Mouse (Mus musculus) liver, adult 2 months (tissue): ENCODE results near the gene Rhox4d. TPM values are rescaled to one million over a fixed set of nuclear protein-coding genes. Genes with fewer than 3 reads are reported as not detected.
"Not testable (repeated sequence)": the region's sequence is repeated elsewhere in the genome, so short reads cannot be mapped to it uniquely, and the experiment has no call there.

Source experiments
- DNase-seq: peaks from one replicate; pipeline ENCODE4 v3.0.0-alpha.2; 2011; ENCODE audit warnings: low read depth, low spot score; ENCODE audit errors: extremely low read depth
- H3K27ac ChIP-seq: fragments of 200-500 bp; replicated peaks from 2 replicates; pipeline ENCODE4 v1.5.1; 2012; ENCODE audit warnings: low read depth, mild to moderate bottlenecking, control low read depth, inconsistent platforms, low read length; ENCODE audit not compliant: insufficient read depth
- H3K27me3 ChIP-seq: fragments of 200-500 bp; 2 replicates; pipeline ENCODE4 v1.6.1; 2012; ENCODE audit warnings: mild to moderate bottlenecking, moderate library complexity, low read length, inconsistent platforms; ENCODE audit not compliant: control insufficient read depth, insufficient read depth
- H3K36me3 ChIP-seq: fragments of 200-500 bp; 2 replicates; pipeline ENCODE4 v1.6.1; 2012; ENCODE audit warnings: low read length, inconsistent platforms; ENCODE audit not compliant: control insufficient read depth, insufficient read depth
- H3K4me1 ChIP-seq: fragments of 200-500 bp; 2 replicates; pipeline ENCODE4 v1.6.1; 2011; ENCODE audit warnings: low read length; ENCODE audit not compliant: control insufficient read depth, insufficient read depth
- H3K4me3 ChIP-seq: fragments of 200-500 bp; 2 replicates; pipeline ENCODE4 v1.5.1; 2011; ENCODE audit warnings: low read depth, mild to moderate bottlenecking, control low read depth, low read length, moderate library complexity; ENCODE audit not compliant: insufficient read depth
- H3K79me2 ChIP-seq: fragments of 200-500 bp; 2 replicates; pipeline ENCODE4 v1.6.1; 2012; ENCODE audit warnings: inconsistent platforms, mild to moderate bottlenecking, low read length, moderate library complexity; ENCODE audit not compliant: control insufficient read depth, insufficient read depth
- H3K9ac ChIP-seq: fragments of 200-500 bp; 2 replicates; pipeline ENCODE4 v1.6.1; 2012; ENCODE audit warnings: low read depth, mild to moderate bottlenecking, control low read depth, inconsistent platforms, low read length
- whole genome bisulfite sequencing: fragments of 180-500 bp; shearing (Covaris S2); methylation state at CpG from one replicate; pipeline ENCODE4 v1.1.7; 2018; 5-methylcytosine and 5-hydroxymethylcytosine counted together
- polyA plus RNA-seq: library from polyadenylated mRNA; depleted of rRNA; stranded (reverse); fragments of >200 nt; gene quantifications from 2 replicates; pipeline ENCODE4 v1.2.3, GENCODE M21; 2012; rRNA removed
- total RNA-seq: library from RNA; depleted of rRNA; stranded (reverse); fragments of >200 nt; gene quantifications from 2 replicates; pipeline ENCODE4 v1.2.3, GENCODE M21; 2014; rRNA removed

Gene Rhox4d
- total RNA-seq (not detected in 2 replicates), polyA plus RNA-seq (not detected in 2 replicates)

GRCm38 (mm10) chrX:37514059-37514458 lies at the start of gene Rhox4d:
Rhox4d (plus strand) TSS chrX:37514359.
- not testable (repeated sequence) for H3K27me3 ChIP-seq

GRCm38 (mm10) chrX:37480037-37480436 lies 34.1 kb upstream of the Rhox4d start, which contains the start of gene Rhox4c:
Rhox4c (plus strand) TSS chrX:37480337.
- not testable (repeated sequence) for H3K4me3 ChIP-seq, H3K4me1 ChIP-seq, H3K27ac ChIP-seq, H3K79me2 ChIP-seq, H3K36me3 ChIP-seq, DNase-seq, H3K9ac ChIP-seq, H3K27me3 ChIP-seq
- 92% methylated on average over 14 of the region's 14 CpGs for WGBS

More at GRCm38 (mm10) chrX:37514059-37514458, at the start of gene Rhox4d:
- H3K4me1 ChIP-seq, H3K36me3 ChIP-seq, H3K79me2 ChIP-seq, DNase-seq, H3K9ac ChIP-seq, H3K27ac ChIP-seq, H3K4me3 ChIP-seq: not testable (repeated sequence)
- 94% methylated on average over 11 of the region's 18 CpGs for WGBS

GRCm38 (mm10) chrX:37530152-37530551 lies 16.0 kb downstream of the Rhox4d start, which contains the start of gene Rhox2e:
Rhox2e (plus strand) TSS chrX:37530452.
- H3K79me2 ChIP-seq, H3K4me1 ChIP-seq, H3K9ac ChIP-seq, H3K27ac ChIP-seq, H3K27me3 ChIP-seq, DNase-seq, H3K36me3 ChIP-seq, H3K4me3 ChIP-seq: not testable (repeated sequence)
- WGBS = 86% methylated on average over 2 of the region's 8 CpGs

- H3K4me3 ChIP-seq, H3K27me3 ChIP-seq, H3K9ac ChIP-seq, H3K36me3 ChIP-seq, H3K79me2 ChIP-seq, DNase-seq, H3K4me1 ChIP-seq, H3K27ac ChIP-seq: not testable (repeated sequence)
- WGBS = no CpG with 5 or more reads among the region's 4 CpGs
Observed at GRCm38 (mm10) chrX:37541719-37542118, 27.6 kb downstream of the Rhox4d start, which contains the start of gene Rhox3e. Rhox3e (plus strand) TSS chrX:37542019.

GRCm38 (mm10) chrX:37557112-37557511 lies 43.0 kb downstream of the Rhox4d start, which contains the start of gene Rhox4e:
Rhox4e (plus strand) TSS chrX:37557412.
- not testable (repeated sequence) for H3K4me1 ChIP-seq, H3K9ac ChIP-seq, H3K27me3 ChIP-seq, H3K36me3 ChIP-seq, DNase-seq, H3K4me3 ChIP-seq, H3K27ac ChIP-seq, H3K79me2 ChIP-seq
- 94% methylated on average over 10 of the region's 18 CpGs for WGBS

Other genes starting within 250 kb of the Rhox4d start
- not detected in 2 replicates for gene Rhox4a, start 249.0 kb upstream of the Rhox4d start, total RNA-seq
- gene Rhox4a, start 249.0 kb upstream of the Rhox4d start, polyA plus RNA-seq = not detected in 2 replicates
- gene Rhox3a2, start 134.3 kb upstream of the Rhox4d start, total RNA-seq = not detected in 2 replicates
- not detected in 2 replicates for gene Rhox3a2, start 134.3 kb upstream of the Rhox4d start, polyA plus RNA-seq
- gene Rhox4a2, start 123.5 kb upstream of the Rhox4d start, total RNA-seq = not detected in 2 replicates
- gene Rhox4a2, start 123.5 kb upstream of the Rhox4d start, polyA plus RNA-seq = not detected in 2 replicates
- not detected in 2 replicates for gene Rhox2b, start 102.3 kb upstream of the Rhox4d start, total RNA-seq
- not detected in 2 replicates for gene Rhox2b, start 102.3 kb upstream of the Rhox4d start, polyA plus RNA-seq
- gene Rhox4b, start 81.9 kb upstream of the Rhox4d start, total RNA-seq = not detected in 2 replicates
- gene Rhox4b, start 81.9 kb upstream of the Rhox4d start, polyA plus RNA-seq = not detected in 2 replicates
- not detected in 2 replicates for gene Rhox2c, start 60.7 kb upstream of the Rhox4d start, total RNA-seq
- gene Rhox2c, start 60.7 kb upstream of the Rhox4d start, polyA plus RNA-seq = not detected in 2 replicates
- gene Rhox3c, start 55.8 kb upstream of the Rhox4d start, total RNA-seq = not detected in 2 replicates
- not detected in 2 replicates for gene Rhox3c, start 55.8 kb upstream of the Rhox4d start, polyA plus RNA-seq
- not detected in 2 replicates for gene Rhox4c, start 34.0 kb upstream of the Rhox4d start, total RNA-seq
- gene Rhox4c, start 34.0 kb upstream of the Rhox4d start, polyA plus RNA-seq = not detected in 2 replicates
- not detected in 2 replicates for gene Rhox2d, start 20.9 kb upstream of the Rhox4d start, total RNA-seq
- gene Rhox2d, start 20.9 kb upstream of the Rhox4d start, polyA plus RNA-seq = not detected in 2 replicates
- gene Rhox2e, start 16.1 kb downstream of the Rhox4d start, total RNA-seq = not detected in 2 replicates
- gene Rhox2e, start 16.1 kb downstream of the Rhox4d start, polyA plus RNA-seq = not detected in 2 replicates
- gene Rhox3e, start 27.7 kb downstream of the Rhox4d start, total RNA-seq = not detected in 2 replicates
- gene Rhox3e, start 27.7 kb downstream of the Rhox4d start, polyA plus RNA-seq = not detected in 2 replicates
- not detected in 2 replicates for gene Rhox4e, start 43.1 kb downstream of the Rhox4d start, total RNA-seq
- not detected in 2 replicates for gene Rhox4e, start 43.1 kb downstream of the Rhox4d start, polyA plus RNA-seq
- gene Rhox2f, start 57.0 kb downstream of the Rhox4d start, total RNA-seq = not detected in 2 replicates
- not detected in 2 replicates for gene Rhox2f, start 57.0 kb downstream of the Rhox4d start, polyA plus RNA-seq
- gene Rhox3f, start 66.6 kb downstream of the Rhox4d start, total RNA-seq = not detected in 2 replicates
- not detected in 2 replicates for gene Rhox3f, start 66.6 kb downstream of the Rhox4d start, polyA plus RNA-seq
- gene Rhox4f, start 93.3 kb downstream of the Rhox4d start, total RNA-seq = not detected in 2 replicates
- not detected in 2 replicates for gene Rhox4f, start 93.3 kb downstream of the Rhox4d start, polyA plus RNA-seq
- gene Rhox3g, start 114.3 kb downstream of the Rhox4d start, total RNA-seq = not detected in 2 replicates
- not detected in 2 replicates for gene Rhox3g, start 114.3 kb downstream of the Rhox4d start, polyA plus RNA-seq
- not detected in 2 replicates for gene Rhox2g, start 129.1 kb downstream of the Rhox4d start, total RNA-seq
- not detected in 2 replicates for gene Rhox2g, start 129.1 kb downstream of the Rhox4d start, polyA plus RNA-seq
- not detected in 2 replicates for gene Rhox4g, start 137.0 kb downstream of the Rhox4d start, total RNA-seq
- gene Rhox4g, start 137.0 kb downstream of the Rhox4d start, polyA plus RNA-seq = not detected in 2 replicates
- not detected in 2 replicates for gene Rhox3h, start 154.4 kb downstream of the Rhox4d start, total RNA-seq
- not detected in 2 replicates for gene Rhox3h, start 154.4 kb downstream of the Rhox4d start, polyA plus RNA-seq
- gene Rhox2h, start 158.9 kb downstream of the Rhox4d start, total RNA-seq = not detected in 2 replicates
- gene Rhox2h, start 158.9 kb downstream of the Rhox4d start, polyA plus RNA-seq = not detected in 2 replicates